Mouse (Mus musculus) thymus, postnatal 4 days (tissue): Measurements from ENCODE around the gene Lpar5.

Experiments
- DNase-seq: peaks from one replicate; pipeline ENCODE4 v3.0.0; 2021

The Lpar5 gene

GRCm38 (mm10) chr6:125088561-125089321 is 21.0 kb downstream of the Lpar5 start:
- DNase-seq = peak; percentile 73

DNA sequence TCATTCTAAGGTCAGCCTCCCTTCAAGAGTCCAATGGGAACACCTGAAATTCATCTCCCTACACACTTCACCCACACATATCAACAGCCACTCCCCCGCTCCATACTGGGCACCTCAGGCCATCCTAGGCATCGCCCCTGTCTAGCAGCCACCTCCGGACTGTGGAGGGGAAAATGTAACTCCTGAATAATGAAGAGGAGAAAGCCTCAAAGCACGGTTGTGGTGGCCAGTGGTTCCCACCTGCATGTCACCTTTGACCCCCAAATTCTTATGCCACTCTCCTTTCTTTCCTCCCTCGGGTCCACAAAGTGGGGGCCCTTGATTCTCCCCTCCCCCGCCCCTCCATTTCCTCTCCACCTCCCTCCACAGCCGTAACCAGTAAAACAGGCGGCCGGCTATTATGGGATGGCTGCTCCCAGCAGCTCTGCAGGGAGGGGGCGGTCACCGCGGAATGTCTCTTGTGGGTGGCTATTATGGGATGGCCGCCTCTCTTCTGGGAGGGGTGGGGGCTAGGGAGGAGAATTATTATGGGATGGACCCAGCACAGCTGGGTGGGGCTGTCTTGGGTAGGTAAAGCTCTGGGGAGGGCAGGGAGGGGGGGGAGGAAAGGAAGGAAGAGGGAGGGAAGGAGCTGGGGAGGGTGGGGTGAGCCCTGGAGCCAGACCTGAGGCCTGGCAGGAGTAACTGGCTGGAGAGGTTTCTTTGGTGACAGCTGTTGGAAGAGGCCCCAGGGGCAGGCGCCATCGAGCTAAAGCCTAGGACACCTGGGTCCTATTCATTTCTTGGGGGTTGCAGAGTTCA is 22.0 kb downstream of the Lpar5 start:
- peak; percentile 80 for DNase-seq

- DNase-seq = no peak
Observed at GRCm38 (mm10) chr6:125090341-125091085, 22.8 kb downstream of the Lpar5 start.

GRCm38 (mm10) chr6:125092372-125092771 is 24.7 kb downstream of the Lpar5 start:
- DNase-seq = peak; percentile 36

- DNase-seq = no peak
Observed at GRCm38 (mm10) chr6:125094843-125095242, 27.1 kb downstream of the Lpar5 start.

DNA sequence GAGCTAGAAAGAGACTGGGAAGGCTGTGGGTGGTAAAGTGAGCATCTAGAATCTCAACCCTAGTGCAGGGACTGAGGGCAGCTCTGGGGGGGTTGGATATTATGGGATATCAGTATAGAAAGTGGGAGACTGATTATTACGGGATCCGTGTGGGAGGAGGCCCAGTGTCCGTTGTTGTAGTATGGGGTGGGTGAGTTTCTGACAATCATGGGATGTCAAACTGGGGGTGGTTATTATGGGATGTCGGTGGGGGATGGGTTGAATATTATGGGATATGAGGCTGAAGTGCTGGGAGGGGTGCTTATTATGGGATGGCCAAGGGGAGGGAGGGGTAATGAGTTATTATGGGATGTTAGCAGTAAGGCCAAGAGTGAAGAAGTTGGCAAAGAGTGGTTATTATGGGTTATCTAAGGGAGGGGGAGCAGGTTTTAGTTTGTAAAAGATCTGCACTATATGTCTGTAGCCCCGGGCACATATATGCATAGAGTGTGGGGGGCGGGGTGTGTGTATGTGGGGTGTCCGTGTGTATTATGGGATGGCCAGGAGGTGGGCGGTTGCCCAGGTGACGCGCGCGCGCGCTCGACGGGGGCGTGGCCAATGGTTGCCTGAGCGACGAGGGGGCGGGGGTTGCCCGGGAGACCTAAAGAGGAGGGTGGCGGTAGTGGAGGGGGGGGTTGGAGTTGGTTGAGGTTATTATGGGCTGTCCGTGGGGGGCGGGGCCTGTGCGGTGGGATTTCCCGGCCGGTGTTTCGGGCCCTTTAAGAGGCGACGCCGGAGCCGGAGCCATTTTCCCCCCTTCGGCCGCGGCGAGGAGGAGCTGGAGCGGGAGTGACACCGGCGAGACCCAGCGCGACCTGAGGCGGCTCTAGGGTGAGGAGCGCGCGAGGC is 27.9 kb downstream of the Lpar5 start, which contains the start of gene Chd4:
Chd4 (plus strand) TSS at position 591 of the 888 bp plus-strand sequence.
- peak; percentile 98 for DNase-seq

GRCm38 (mm10) chr6:125096279-125096596 is 28.5 kb downstream of the Lpar5 start:
- DNase-seq = no peak

GRCm38 (mm10) chr6:125096597-125097345 is 29.1 kb downstream of the Lpar5 start:
- DNase-seq = peak; percentile 83

GRCm38 (mm10) chr6:125097346-125097689 is 29.6 kb downstream of the Lpar5 start:
- DNase-seq = no peak

DNA sequence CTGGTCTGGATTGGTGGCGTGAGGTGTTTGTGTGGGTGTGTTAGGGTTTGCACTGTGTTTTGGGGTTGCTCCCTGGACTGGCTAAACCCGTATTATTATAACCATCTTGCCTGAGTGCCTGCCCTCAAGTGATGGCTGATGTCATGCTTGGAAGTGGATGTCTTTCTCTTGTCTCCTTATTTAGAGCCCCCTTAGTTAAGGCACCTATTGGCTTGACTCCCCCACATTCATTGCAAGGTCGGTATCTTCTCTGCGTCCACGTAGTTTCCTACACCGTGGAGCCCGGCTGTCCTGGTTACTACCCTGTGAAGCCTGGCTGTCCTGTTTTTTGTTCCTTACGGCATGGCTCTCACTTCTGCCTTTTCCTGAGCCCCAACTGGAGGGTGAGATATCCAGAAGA is 30.2 kb downstream of the Lpar5 start:
- DNase-seq = no peak

DNA sequence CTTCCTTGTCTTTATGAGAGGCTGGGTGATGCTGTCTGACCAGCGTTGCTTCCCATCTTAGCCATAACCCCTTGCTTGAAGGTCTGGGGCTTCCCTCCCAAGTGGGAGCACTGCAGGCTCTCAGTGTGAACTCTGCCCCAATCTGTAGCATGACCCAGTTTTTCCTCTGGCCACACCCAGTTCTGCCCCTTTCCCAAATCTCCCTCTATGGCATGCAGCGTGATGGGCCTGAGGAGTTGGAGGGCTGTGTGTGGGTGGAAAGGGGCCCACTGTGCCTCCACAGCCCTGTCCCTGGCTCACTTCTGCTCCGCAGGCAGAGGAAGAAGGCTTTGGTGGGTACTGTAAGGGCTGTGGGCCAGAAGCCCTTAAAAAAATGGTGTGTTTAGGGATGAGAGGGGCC is 30.8 kb downstream of the Lpar5 start:
- peak; percentile 38 for DNase-seq

DNA sequence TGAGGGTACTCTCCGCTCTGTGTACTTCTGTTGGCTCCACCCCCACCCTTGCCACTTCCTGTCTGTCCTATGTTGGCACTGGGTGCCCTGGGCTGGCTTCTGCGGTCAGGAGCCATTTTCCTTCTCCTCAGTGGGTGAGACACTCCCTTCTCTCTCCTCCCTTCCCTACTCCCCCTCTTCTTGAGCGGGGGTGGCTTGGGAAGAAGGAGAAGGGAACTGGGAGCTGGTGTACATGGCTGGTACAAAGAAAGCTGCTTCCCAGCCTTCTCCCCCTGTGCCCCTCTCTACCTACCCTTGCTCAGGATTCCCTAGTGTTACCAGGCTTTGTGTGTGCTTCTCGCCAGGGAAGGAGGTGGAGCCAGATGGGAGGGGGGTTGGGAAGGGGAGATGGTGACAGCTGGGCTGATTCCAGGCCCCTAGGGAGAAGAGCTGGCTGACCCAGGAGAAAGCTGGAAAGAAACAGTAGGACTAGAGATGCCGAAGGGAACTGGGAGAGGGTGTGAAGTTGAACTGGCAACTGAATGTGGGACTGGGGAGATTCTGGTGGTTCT is 31.8 kb downstream of the Lpar5 start:
- peak; percentile 81 for DNase-seq

DNA sequence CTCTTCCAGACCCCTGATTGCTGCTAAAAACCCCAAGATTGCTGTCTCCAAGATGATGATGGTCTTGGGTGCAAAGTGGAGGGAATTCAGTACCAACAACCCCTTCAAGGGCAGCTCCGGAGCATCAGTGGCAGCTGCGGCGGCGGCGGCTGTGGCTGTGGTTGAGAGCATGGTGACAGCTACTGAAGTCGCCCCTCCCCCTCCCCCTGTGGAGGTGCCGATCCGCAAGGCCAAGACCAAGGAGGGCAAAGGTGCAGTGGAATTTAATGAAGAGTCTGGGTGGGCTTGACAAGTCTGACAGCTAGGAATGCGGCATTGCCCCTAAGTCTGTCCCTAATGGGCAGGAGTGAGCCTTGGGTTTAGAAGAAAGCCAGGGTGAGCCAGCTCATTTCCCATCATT is 33.7 kb downstream of the Lpar5 start:
- DNase-seq = peak; percentile 42

- no peak for DNase-seq
Observed at GRCm38 (mm10) chr6:125104223-125104622, 36.5 kb downstream of the Lpar5 start.

DNA sequence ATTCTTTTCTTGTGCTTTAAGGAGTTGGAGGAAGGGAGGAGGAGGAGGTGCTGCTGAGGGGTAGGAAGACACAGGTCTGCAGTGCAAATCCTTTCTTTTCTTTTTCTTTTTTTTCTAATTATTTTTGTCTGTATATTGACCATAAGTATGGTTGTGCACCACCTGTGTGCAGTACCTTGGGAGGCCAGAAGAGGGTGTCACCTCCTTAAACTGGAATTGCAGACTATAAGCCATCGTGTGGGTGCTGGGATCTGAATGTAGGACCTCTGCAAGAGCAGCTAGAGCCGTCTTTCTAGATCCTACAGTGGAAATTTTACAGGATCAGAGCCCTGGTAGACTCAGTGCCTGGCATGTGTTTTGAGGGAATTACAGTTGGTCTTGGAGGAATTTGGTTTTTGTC is 40.0 kb downstream of the Lpar5 start:
- no peak for DNase-seq

GRCm38 (mm10) chr6:125109371-125109770 is 41.7 kb downstream of the Lpar5 start:
- DNase-seq = no peak

- peak; percentile 73 for DNase-seq
Observed at GRCm38 (mm10) chr6:125110927-125111326, 43.2 kb downstream of the Lpar5 start.

DNA sequence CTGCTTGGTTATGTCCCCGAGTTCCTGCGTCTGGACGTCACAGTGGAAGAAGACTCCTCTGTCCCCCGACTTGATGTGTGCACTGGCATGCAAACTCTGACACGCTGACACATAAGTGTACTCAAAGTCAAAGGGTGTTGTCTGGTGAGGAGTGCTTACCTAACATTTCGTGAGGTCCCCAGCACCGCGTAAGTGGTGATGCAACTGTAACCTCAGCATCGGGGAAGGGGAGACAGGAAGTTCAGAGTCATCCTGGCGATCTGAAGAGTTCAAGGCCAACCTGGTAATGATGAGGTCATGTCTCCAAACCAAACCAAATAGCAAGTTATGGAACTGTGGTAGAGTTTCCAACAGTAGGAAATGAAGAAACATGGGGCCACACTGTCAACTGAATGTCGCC is 44.8 kb downstream of the Lpar5 start:
- DNase-seq = no peak

GRCm38 (mm10) chr6:125119387-125119786 is 51.7 kb downstream of the Lpar5 start:
- no peak for DNase-seq

- DNase-seq = no peak
Observed at GRCm38 (mm10) chr6:125128724-125129123, 61.0 kb downstream of the Lpar5 start.

GRCm38 (mm10) chr6:125129710-125130402 is 62.1 kb downstream of the Lpar5 start:
- DNase-seq = peak; percentile 50
